Mouse (Mus musculus) urinary bladder, postnatal 25 days (tissue): ENCODE data around the gene Gorasp1.

ENCODE experiments used
- DNase-seq: peaks from one replicate; pipeline ENCODE4 v3.0.0; 2022; ENCODE audit warnings: low spot score

Gene Gorasp1

GRCm38 (mm10) chr9:119972582-119972981, 35.2 kb upstream of the Gorasp1 start:
- DNase-seq: no peak

GRCm38 (mm10) chr9:119972166-119972565, 34.8 kb upstream of the Gorasp1 start:
- no peak for DNase-seq

- no peak for DNase-seq
Observed at GRCm38 (mm10) chr9:119970763-119971656, 33.6 kb upstream of the Gorasp1 start.

- DNase-seq: peak; percentile 72
Observed at GRCm38 (mm10) chr9:119970221-119970620, 32.9 kb upstream of the Gorasp1 start.

GRCm38 (mm10) chr9:119969811-119970210, 32.4 kb upstream of the Gorasp1 start:
- no peak for DNase-seq

- DNase-seq: no peak
Observed at GRCm38 (mm10) chr9:119966221-119966910, 29.0 kb upstream of the Gorasp1 start.

- no peak for DNase-seq
Observed at GRCm38 (mm10) chr9:119965186-119965585, 27.8 kb upstream of the Gorasp1 start.

- DNase-seq: no peak
Observed at GRCm38 (mm10) chr9:119964206-119964605, 26.8 kb upstream of the Gorasp1 start.

- peak; percentile 69 for DNase-seq
Observed at GRCm38 (mm10) chr9:119962987-119963667, 25.8 kb upstream of the Gorasp1 start.

- DNase-seq: no peak
Observed at GRCm38 (mm10) chr9:119962216-119962615, 24.9 kb upstream of the Gorasp1 start.

GRCm38 (mm10) chr9:119958835-119959234, 21.5 kb upstream of the Gorasp1 start:
- DNase-seq: no peak

GRCm38 (mm10) chr9:119951388-119951787, 14.0 kb upstream of the Gorasp1 start:
- no peak for DNase-seq

GRCm38 (mm10) chr9:119950434-119950833, 13.1 kb upstream of the Gorasp1 start:
- no peak for DNase-seq

- DNase-seq: no peak
Observed at GRCm38 (mm10) chr9:119948804-119949203, 11.4 kb upstream of the Gorasp1 start.

- DNase-seq: no peak
Observed at GRCm38 (mm10) chr9:119945173-119945900, 8.0 kb upstream of the Gorasp1 start.

- no peak for DNase-seq
Observed at GRCm38 (mm10) chr9:119943326-119943725, 6.0 kb upstream of the Gorasp1 start.

- no peak for DNase-seq
Observed at GRCm38 (mm10) chr9:119941861-119942260, 4.5 kb upstream of the Gorasp1 start.

GRCm38 (mm10) chr9:119941407-119941806, 4.0 kb upstream of the Gorasp1 start:
- no peak for DNase-seq

GRCm38 (mm10) chr9:119939646-119940045, 2.3 kb upstream of the Gorasp1 start:
- DNase-seq: no peak

- no peak for DNase-seq
Observed at GRCm38 (mm10) chr9:119938496-119938895, 1.1 kb upstream of the Gorasp1 start.

GRCm38 (mm10) chr9:119933675-119934074, 3.7 kb downstream of the Gorasp1 start:
- DNase-seq: no peak

- DNase-seq: peak; percentile 29
Observed at GRCm38 (mm10) chr9:119932358-119932757, 5.0 kb downstream of the Gorasp1 start.
